Mouse (Mus musculus) heart, adult 18-20 months (tissue): Measurements from ENCODE around the gene Arid1a. TPM values are rescaled to one million over a fixed set of nuclear protein-coding genes. Genes with fewer than 3 reads are reported as not detected.
"Not testable (repeated sequence)": the region's sequence is repeated elsewhere in the genome, so short reads cannot be mapped to it uniquely, and the experiment has no call there.

Experiments used
- DNase-seq, 2 experiments: peaks; one replicate each; pipeline ENCODE4 v3.0.0; 2021 to 2022; ENCODE audit warnings: mixed read lengths in 1 of 2
- microRNA-seq, 2 experiments: library from miRNA; unstranded; fragments of <30 nt; microRNA quantifications; one replicate each; pipeline ENCODE4 v1.2.0; 2022
- total RNA-seq, 2 experiments: library from RNA; stranded (reverse); gene quantifications; 2 replicates each; pipeline ENCODE4 v1.2.3; 2021

Gene Arid1a
- total RNA-seq, 2 experiments from 2014 or later: 31.3 to 34.9 TPM

GRCm38 (mm10) chr4:133652746-133653145 lies 103.8 kb downstream of the Arid1a start:
- no peak for DNase-seq

GRCm38 (mm10) chr4:133651986-133652385 lies 104.6 kb downstream of the Arid1a start:
- DNase-seq: no peak

GRCm38 (mm10) chr4:133651445-133651844 lies 105.1 kb downstream of the Arid1a start:
- DNase-seq: no peak

GRCm38 (mm10) chr4:133649989-133650699 lies 106.4 kb downstream of the Arid1a start, which contains the start of gene Zdhhc18:
Zdhhc18 (minus strand) TSS chr4:133650154.
- DNase-seq: peak; percentile 86 to 92

GRCm38 (mm10) chr4:133649464-133649863 lies 107.1 kb downstream of the Arid1a start:
- not testable (repeated sequence) for DNase-seq

GRCm38 (mm10) chr4:133645680-133646079 lies 110.9 kb downstream of the Arid1a start:
- DNase-seq: no peak

- DNase-seq: no peak
Measured at GRCm38 (mm10) chr4:133645195-133645594, 111.4 kb downstream of the Arid1a start.

GRCm38 (mm10) chr4:133634043-133634410 lies 122.5 kb downstream of the Arid1a start:
- no peak for DNase-seq

GRCm38 (mm10) chr4:133633332-133634042 lies 123.1 kb downstream of the Arid1a start:
- DNase-seq: peak; percentile 93 to 94

GRCm38 (mm10) chr4:133632483-133633327 lies 123.9 kb downstream of the Arid1a start:
- DNase-seq: peak in 1 of 2 experiments; percentile 63

- DNase-seq: peak; percentile 32 to 56
Measured at GRCm38 (mm10) chr4:133631769-133632411, 124.7 kb downstream of the Arid1a start.

GRCm38 (mm10) chr4:133631071-133631768 lies 125.3 kb downstream of the Arid1a start:
- peak; percentile 51 to 63 for DNase-seq

- no peak for DNase-seq
Measured at GRCm38 (mm10) chr4:133630326-133630920, 126.1 kb downstream of the Arid1a start.

GRCm38 (mm10) chr4:133629191-133629590 lies 127.4 kb downstream of the Arid1a start:
- DNase-seq: no peak

Small RNAs within 50 kb of the gene (microRNA-seq; reads per million reads assigned to microRNA genes)
- gene Mir7227: 0 to 0.27 reads per million in 2 experiments

Other genes starting within 250 kb of the Arid1a start
- not detected for gene Kdf1, start 237.8 kb downstream of the Arid1a start, total RNA-seq
- 10 to 100 TPM; 78.7 to 80.1 TPM for gene Nudc, start 210.8 kb downstream of the Arid1a start, total RNA-seq
- 10 to 100 TPM; 16.7 to 20.3 TPM for gene Nr0b2, start 203.4 kb downstream of the Arid1a start, total RNA-seq
- 1 to 10 TPM; 3.2 to 3.6 TPM for gene Gpatch3, start 182.0 kb downstream of the Arid1a start, total RNA-seq
- 1 to 10 TPM; 7.9 TPM for gene Gpn2, start 172.4 kb downstream of the Arid1a start, total RNA-seq
- gene Sfn, start 154.6 kb downstream of the Arid1a start, total RNA-seq: 1 to 10 TPM; 1.0 to 1.4 TPM
- gene Zdhhc18, start 106.6 kb downstream of the Arid1a start, total RNA-seq: 10 to 100 TPM; 20.9 to 31.7 TPM
- gene Pigv, start 84.1 kb downstream of the Arid1a start, total RNA-seq: 10 to 100 TPM; 12.5 to 12.7 TPM
- gene Rps6ka1, start 131.0 kb upstream of the Arid1a start, total RNA-seq: 1 to 10 TPM; 4.4 to 6.2 TPM
- 100 to 1,000 TPM; 106 to 113 TPM for gene Hmgn2, start 211.9 kb upstream of the Arid1a start, total RNA-seq
- 10 to 100 TPM; 29.9 to 31.9 TPM for gene Dhdds, start 244.1 kb upstream of the Arid1a start, total RNA-seq